Mouse (Mus musculus): ENCODE measurements around the gene Crtam.
A peak's percentile ranks its signal among the peaks of the same experiment; 100 is the strongest.

Crtam gene

DNA sequence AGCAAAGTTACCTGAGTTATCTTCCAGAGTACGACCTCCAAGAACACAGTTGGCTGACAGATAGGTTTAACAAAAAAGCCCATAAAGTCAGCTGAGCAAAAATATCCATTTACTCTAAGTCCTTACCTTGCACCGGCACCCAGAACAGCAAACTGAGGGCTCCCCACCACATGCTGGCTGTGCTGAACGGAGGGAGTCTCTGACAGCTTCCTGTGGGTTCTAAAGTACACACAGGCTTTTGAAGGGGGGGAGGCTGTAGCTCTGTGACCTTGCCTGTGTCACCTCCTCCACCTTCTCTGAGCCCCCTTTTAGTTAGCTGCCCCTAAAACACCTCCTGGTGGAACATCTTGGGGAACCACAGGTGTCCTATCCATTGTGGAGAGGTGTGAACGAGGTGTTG lies at the start of gene Crtam:
TSS of gene Crtam (minus strand) at position 214 of the 400 bp plus-strand sequence.
- no peak for DNase-seq

DNA sequence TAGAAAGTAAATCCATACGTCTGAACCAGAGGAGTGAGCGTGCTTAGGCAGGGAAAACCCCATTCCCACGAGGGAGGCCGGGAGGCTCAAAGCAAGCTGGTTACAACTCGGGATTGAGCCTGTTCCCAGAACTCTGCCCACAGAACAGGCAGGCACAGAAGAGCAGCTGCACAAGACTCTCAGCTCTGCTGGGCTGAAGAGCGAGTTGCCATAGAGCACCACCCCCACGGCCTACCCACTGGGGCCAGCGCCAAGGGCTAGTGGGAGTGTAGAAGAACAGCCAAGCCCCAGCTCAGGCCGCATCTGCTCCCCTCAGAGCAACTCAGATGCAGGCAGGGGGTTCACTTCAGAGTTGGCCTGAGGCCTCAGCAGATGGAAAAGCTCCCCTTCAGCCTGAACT lies 49.7 kb upstream of the Crtam start:
- DNase-seq, result no peak

DNA sequence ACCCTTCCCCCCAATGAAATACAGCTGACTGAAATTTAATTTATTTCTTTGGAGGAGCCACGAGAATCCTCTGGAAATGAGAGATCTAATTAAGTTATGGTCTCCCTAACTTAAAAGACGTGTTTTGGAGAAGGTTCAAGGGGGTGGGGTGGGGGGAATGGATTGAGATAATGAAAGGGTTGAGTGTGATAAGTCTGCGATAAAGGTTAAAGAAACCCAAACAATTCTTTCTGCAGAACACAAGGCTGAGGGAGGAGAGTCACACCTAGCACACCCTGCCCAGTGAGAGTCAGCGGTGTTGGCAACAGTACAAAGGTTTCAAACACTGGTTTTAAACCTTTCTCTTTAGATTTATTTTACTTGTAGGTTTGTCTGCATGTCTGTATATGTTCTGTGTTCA lies 49.0 kb upstream of the Crtam start:
- no peak for DNase-seq

DNA sequence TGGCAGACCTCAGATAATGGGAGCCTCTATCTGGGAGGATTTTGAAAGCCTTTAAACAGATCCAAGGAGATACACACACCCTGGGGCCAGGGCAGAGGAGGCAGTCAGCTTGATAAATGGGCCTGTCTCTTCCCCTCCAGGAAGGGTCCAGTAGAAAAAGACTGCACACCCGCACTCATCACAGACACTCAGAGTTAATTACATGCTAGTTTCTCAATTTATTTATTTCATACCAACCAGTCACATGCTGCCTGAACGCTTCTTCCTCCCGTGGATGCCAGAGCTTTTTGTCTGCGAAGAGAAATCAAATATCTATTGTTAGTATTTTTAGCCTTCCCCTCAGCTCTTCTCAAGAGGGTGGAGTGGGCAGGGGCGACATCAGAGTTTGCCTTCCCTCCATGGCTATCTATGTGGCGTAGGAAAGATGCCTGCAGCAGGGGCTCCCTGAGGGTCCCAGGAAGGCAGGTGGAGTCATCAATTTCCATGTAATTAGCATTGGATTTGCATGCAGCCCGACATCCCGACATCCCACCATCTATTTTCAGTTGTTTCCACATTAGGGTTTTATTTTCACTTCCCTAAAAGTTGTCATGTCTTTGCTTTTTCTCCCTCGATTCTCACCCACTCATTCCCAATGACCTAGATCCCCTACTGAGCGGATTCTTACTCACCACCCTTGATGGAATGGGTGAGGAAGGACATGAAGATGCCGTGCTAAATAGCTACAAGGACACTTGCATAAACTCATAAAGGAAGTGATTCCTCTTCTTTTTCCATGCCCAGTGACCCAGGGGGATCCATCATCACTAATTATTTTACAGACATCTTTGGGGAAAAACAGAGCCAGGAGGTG lies 46.9 kb upstream of the Crtam start:
- no peak for DNase-seq

DNA sequence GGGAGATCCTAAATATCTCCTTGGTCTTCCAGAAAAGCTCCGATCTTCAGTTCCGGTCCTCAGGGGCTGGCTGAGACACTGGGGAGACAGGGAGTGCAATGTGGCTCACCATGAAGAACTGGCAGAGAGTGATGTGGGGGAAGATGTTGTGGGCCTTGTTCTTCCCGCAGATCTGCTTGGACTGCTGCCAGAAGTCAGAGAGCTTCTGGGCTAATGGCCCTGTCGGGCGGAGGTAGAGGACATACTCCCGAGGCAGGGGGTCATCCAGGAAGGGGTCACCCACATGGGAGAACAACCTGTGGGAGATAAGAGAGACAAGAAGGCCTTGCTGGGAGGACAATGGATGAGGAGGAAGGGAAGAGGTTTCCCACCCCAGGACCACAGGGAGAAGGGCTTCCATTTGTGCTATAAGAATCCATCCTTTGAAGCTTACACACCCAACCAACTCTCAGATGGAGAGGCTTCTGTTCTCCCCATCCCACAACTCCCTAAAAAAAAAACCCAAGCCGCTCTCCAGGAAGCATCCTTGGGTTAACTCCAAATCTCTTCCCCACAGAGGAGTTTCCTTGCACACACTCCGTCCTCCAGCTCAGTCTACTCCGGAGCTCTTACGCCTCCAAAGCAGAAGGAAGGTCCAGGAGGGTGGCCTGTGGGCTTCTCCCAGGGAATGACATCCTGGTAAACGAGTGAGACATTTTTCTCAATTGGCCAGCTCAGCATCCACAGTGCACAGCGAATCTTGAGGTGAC lies 46.1 kb upstream of the Crtam start:
- DNase-seq, result no peak

DNA sequence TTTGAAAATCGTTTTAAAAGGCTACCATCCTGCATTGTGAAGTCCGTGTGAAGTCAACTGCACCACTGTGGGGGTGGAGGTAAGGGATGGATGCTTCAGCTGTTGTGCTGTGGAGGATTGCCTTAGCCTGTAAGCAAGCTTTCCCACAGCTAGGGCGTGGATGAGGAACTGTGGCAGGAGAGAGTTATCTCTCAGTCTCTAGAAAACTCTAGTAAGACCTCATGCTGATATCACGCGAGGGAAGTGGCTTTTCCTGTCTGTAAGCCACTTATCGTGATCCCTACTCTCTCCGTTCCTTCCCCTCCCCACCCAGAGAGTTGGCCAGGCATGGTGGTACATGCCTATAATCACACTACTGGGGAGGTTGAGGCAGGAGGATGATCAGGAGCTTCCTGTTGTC lies 44.9 kb upstream of the Crtam start:
- no peak for DNase-seq

DNA sequence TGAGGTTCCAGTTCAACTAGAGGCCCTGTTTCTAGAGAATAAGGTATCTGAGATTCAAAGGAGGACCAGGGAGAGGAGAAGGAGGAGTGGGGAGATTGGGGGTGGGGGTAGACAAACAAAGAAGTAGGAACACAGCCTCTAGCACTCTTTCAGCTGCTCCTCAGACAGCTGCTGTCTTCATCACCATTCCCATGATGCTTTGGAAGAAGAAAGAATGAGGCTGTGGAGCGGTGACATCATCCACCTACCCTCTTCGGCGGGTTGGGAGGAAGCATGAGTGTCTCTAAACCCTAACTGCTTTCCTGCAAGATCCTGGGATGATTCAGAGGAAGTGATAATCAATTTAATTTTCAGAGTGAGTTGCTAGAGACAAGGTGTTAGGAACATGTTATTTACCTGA lies 44.4 kb upstream of the Crtam start:
- DNase-seq, result no peak

DNA sequence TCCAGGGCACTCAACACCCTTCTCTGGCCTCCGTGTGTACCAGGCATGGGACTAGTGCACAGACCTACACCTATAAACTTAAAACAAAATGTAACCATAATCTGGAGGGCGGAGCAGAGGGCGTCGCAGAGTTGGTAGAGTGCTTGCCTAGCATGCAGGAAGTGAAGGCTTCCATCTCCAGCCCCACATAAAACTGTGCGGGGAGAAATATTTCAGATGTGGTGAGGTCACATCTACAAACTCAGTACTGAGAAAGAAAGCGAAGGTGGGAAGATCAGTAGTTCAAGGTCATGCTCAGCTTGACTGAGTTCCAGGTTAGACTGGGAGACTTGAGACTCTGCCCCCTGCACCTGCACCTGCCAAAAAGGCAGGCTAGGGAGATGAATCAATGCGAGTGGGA lies 43.8 kb upstream of the Crtam start:
- DNase-seq, result no peak

DNA sequence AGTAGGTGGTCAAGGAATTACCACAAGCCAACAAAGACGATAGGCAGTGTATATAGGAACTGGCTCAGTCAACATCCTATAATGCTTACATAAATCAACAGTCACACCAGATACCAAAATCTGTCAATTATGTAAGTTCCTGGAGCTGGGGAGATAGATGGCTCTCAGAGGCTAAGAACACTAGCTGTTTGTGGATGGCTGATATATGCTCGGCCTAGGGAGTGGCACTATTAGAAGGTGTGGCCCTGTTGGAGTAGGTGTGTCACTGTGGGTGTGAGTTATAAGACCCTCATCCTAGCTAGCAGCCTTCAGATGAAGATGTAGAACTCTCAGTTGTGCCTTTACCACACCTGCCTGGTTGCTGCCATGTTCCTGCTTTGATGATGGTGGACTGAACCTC lies 43.2 kb upstream of the Crtam start:
- no peak for DNase-seq

DNA sequence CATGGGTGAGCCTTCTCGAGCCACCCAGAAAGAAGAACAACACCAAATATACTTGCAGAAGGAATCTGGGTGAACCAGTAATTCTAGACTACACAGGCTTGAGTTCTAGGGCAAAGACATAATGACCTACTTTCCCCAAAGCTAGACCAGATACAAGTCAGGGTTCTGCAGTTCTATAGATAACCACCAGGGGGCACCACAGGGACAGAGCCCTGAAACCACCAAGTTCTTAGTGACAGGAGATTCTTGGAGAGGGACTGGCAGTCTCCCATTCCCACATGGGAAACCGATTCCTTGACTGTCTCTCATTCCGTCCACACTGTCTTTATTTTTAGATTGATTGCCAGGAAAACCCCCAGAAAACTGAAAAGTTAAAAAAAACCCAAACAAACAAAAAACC lies 40.2 kb upstream of the Crtam start:
- DNase-seq, result peak; percentile 95

DNA sequence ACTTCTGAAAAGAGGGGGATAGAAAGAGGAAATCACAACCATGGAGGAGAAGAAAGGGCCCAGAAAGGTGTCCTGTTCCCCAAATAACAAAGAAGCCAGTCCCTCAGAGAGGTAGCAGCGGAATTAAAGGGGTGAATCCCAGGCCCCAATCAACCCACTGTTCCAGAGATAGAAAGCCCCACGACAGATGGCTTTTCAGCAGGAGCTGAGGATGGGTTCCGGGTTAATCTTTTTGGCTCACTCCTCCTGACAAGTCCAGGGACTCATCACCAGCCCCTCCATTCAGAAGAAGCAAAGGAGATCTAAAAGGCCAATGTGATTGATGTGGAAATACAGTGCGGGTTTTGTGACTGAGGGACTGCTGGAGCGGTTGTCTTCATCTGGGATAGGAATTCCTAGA lies 39.2 kb upstream of the Crtam start:
- no peak for DNase-seq

DNA sequence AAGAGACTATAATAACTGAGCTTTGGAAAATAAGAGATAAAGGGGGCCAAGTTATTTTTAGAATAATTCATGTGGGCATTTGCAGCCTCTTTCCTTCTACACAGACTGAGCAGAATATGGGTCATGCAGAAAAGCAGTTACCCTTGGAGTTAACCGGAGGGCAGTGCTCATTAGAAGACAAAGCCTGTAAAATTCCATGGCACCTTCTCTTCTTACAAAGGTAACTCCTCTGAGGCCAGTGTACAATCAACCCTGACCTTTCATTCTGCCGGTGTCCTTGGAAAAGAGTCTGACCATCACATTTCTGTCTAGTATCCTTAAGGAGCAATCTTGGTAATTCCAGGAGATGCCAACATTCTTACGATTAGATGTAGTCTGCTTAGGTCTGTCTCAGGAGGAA lies 37.0 kb upstream of the Crtam start:
- no peak for DNase-seq

DNA sequence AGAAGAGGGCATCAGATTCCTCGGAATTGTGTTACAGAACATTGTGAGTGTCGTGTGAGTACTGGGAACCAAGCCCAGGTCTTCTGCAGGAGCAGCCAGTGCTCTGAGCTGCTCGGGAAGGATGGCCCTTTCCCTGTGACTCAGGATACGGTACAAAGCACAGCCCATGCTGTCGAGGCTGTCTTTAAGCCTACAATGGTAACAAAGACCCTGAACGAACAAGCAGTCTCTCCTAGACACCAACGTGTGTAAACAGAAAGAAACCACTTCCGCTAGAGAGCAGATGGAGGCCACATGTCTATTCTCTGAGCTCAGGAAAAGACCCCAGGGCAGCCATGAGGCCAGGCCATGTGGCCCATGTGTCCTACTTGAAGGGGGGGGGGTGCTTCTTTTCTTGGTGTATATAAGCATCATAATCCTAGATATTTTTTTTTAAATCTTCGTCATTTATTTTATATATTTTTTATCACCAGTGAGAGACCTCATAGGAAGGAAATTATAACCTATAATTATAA lies 33.8 kb upstream of the Crtam start:
- peak; percentile 55 for DNase-seq

DNA sequence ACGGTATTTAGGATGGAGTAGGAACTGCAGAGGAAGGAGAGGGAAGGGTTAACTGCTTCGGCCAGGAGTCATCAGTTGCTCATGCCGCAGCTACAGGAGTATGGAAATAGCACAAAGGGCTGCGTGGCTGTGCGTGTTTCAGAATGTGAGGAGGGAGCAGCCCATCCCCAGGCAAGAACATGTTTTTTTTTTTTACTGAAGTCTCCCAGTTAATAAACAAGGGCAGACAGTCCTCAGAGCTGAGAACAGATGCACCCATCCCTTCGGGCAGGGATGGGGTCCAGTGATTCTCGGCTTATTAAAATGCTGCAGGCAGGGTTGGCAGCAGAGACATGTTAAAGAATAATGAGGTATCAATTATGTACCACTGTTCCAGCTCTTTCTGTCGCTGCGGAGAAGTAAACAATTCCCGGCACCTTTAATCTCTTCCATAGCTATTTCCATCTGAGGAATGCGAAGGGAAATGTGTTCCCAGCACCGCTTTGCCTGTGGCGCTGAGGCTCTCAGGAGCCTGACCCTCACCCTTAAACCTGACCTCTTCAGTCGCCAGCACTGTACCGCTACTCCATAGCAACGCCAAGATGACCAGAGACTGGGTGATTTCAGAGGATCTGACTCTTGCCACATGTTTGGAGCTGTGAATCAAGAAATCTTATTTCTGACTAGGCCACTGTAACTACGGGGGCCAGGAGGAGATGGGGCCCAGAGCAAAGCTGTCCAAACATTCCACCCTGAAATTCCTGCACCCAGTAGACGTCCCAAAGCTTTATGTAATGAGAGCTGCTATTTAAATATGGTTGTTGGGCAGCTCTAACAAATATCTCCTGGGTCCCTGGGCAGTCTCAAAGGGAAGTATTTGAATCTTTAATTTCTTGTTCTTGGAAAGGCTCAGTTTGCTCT lies 27.4 kb upstream of the Crtam start:
- DNase-seq, result peak; percentile 24

DNA sequence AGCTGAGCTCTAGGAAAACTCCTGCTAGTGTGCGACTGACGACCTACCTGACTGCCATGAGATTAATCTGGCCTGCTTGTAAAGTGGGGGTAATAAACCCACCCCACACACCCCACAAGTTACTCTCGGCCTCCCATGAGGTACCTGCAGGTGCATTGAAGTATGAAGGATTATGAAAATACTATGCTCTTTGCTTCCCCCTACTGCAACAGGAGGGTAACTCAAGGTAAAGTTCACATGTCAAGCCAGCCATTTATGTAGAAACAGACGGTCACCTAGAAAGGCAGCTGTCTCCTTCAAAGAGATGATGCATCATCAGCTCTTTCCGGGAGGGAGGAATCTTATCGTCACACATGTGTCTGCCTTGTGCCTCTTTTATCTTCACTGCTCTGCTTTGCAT lies 25.4 kb upstream of the Crtam start:
- DNase-seq, result no peak

DNA sequence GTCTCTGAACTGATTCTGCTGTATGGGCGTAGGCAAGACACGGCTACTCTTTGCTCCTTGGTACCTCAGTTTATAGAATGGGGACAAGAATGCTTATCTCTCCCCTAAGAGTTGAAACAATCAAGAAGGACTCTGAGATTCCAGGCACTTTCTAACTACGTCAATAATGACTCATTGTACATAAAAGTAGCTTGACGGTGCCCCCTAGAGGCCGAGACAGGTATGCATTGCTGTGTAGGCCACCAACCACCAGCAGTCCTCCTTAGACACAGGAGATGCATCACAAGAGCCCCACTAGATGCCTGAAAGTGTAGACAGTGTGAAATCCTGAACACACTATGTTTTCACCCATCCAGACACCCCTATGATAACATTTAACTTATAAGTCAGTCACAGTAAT lies 24.0 kb upstream of the Crtam start:
- no peak for DNase-seq

DNA sequence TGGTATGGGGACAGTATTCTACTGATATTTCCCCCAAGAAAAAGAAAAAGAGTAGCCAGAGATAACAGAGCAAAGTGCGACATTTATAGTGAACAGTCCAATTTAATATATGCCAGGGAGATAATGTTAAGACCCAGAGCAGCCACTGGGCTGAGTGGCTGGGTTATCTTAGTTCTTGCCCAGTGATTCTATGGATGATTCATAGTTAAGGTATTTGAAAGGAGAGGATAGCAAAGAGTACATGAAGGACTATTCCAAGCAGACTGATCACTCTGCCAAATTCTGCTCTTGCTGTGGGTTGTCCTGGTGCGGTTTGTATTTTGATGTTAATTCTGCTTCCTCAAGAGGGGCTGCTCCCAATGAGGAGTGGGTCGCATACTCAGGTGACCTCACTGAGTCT lies 17.3 kb upstream of the Crtam start:
- DNase-seq, result peak; percentile 62

DNA sequence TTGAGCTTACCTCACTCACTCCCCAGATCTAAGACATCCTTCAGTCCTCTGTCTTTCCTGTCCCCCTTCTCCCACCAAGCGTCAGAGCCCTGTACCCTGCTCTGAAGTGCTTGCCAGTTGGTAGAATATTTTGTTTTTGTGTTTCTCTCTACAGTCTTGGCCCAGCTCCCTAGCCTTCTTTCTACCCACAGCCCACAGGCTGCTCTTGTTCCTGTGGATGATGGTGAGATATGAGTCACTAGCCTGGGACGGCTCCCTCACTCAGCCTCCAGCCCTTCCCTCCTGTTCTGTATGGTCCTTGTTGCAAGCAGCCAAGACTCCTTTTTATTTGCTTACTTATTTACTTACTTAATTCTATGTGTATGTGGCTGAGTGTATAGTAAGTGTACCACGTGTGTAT lies 16.1 kb upstream of the Crtam start:
- DNase-seq, result no peak

DNA sequence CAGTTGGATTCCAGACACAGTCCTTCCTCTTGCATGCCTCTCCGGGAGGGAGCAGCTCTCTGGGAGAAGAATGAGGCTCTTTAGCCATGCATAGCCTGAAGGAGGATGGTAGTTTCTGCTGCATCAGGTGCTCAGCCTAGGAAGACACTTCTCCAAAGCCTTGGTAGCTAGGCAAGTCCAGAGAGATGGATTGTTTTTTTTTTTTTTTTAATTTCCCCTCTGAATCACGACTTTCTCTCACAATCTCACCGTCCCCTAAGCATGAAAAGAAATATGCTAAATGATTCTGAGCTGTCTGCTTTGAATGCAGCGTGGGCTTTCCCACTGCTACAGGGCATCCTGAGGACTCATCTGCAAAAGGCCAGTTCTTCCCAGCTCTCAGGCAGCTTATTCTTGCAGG lies 10.1 kb upstream of the Crtam start:
- DNase-seq, result no peak

DNA sequence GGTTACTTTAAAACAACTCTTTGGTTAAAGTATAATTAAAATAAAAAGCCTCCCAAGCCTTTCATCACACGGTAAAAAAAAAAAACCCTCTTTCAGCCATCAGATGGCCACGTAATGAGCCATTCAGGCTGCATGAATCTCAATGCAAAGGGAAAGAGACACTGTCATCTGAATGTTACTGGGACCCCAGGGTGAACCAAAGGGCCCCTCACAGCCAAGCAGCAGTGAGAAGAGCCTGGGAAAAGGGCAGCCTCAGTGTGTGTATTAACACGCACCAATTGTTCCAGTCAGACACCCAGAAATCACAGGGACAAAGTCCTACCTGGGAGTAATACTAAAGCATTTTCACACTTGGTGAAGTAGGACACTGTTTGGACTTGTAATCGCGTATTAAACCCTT lies 8.0 kb upstream of the Crtam start:
- DNase-seq, result no peak

DNA sequence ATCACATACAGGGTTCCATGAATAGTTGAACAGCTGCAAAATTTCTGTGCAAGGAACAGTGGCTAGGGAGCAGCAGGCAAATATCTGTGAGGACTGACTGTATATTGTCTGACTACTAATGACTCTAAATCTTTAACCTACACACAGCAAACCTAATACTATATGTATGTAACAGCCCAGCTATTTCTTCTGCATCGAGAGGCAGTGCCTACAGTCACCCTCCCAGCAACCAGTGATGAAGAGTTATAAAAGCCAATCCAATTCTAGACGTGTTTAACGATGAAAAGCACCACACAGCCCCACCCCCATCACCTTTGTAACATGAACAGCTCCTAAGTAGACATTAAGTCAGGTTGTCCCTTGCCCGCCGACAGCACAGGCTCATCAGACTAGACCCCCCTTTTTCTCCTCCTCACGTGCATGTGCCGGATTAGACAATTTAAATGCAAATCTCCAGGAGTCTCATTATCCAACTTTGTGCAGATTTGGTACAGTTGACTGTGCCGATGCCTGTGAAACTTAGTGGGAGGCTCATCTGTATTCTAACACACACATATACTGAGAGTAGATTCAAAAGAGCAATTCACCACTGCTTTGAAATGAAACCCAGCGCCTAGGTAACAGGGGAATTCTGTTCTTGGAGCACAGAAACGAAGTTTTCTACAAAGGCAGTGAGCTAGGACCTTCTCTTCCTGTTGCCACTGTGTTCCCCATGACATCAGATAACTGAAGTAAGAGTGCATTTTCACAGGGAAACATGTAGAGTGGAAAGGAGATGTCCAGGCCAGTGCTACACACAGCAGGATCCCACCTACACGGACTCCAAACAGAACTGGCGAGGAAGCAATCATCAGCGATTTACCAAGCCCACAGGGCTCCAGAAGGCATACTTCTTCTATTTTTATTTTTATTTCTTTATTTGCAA lies 7.3 kb upstream of the Crtam start:
- DNase-seq, result no peak

DNA sequence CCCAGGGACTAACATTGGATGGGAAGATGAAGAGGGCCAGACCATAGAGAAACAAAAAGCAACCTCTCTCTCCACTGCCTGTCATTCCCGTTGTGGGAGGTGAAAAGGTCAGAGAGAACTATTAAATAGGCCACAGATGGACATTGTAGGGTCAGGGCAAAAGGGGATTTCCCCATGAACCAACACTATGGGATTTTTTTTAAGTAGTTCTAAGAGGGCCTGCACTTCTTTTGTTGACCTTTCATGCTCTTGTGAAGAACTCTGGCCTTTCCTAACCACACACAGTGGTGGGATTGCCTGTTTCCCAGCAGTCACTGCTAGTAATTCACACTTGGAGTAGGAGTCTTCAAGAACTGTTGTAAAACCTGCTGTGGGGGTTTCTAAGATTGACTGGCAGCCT lies 3.4 kb upstream of the Crtam start:
- DNase-seq, result no peak
